Mouse (Mus musculus) erythroblast, embryonic 14.5 days (primary cell): ENCODE data around the gene Ror1.

ENCODE experiments used
- GATA1 ChIP-seq: IDR thresholded peaks from 2 replicates; pipeline ENCODE4 v1.6.1; 2012; ENCODE audit warnings: low read length, inconsistent platforms, mixed read lengths
- TAL1 ChIP-seq: IDR thresholded peaks from 3 replicates; pipeline ENCODE4 v1.6.1; 2012; ENCODE audit warnings: low read length, inconsistent platforms, mixed read lengths

GRCm38 (mm10) chr4:100150797-100151196 is 55.2 kb downstream of the Ror1 start:
- no peak for TF ChIP-seq GATA1
- no peak for TF ChIP-seq TAL1
